Mouse (Mus musculus) embryonic stem cell, embryonic (primary cell): ENCODE data around the gene Pa2g4.

Source experiments
- CTCF ChIA-PET, 4 experiments: fragments of 300-600 bp in 2 of 4; fragments of 350-600 bp in 2 of 4; sonication (Branson Sonifier 250); formaldehyde crosslinking; loops; one replicate each; lab custom pipeline; 2022; ENCODE audit warnings: inconsistent platforms in 2 of 4; lab: Charles Lee
- POLR2A ChIA-PET, 4 experiments: fragments of 300-600 bp in 2 of 4; fragments of 350-600 bp in 2 of 4; sonication (Branson Sonifier 250); formaldehyde crosslinking; loops; one replicate each; lab custom pipeline; 2022; ENCODE audit warnings: antibody characterized with exemption in 4 of 4, inconsistent platforms in 1 of 4; lab: Charles Lee

The Pa2g4 gene

GRCm38 (mm10) chr10:128536266-128536940, 29.4 kb downstream of the Pa2g4 start:
- POLR2A ChIA-PET: interaction anchor here (0.5 to 4.8 kb wide), 15 partner anchors 10 to 369 kb away, joined by 3 to 52 read pairs (median 5); partner anchors contain the start of genes Zc3h10 (in 3 of the 4), Esyt1 (in 2 of the 4), Myl6 (in 2 of the 4) and Nabp2 (in 1 of the 4)
- CTCF ChIA-PET: interaction anchor here (0.6 to 4.3 kb wide), 18 partner anchors 10 to 521 kb away, joined by 3 to 27 read pairs (median 4); partner anchors contain the start of genes Esyt1 (in 4 of the 4), Nabp2 (in 1 of the 4), Pa2g4 (in 1 of the 4) and Rnf41 (in 1 of the 4)

DNA sequence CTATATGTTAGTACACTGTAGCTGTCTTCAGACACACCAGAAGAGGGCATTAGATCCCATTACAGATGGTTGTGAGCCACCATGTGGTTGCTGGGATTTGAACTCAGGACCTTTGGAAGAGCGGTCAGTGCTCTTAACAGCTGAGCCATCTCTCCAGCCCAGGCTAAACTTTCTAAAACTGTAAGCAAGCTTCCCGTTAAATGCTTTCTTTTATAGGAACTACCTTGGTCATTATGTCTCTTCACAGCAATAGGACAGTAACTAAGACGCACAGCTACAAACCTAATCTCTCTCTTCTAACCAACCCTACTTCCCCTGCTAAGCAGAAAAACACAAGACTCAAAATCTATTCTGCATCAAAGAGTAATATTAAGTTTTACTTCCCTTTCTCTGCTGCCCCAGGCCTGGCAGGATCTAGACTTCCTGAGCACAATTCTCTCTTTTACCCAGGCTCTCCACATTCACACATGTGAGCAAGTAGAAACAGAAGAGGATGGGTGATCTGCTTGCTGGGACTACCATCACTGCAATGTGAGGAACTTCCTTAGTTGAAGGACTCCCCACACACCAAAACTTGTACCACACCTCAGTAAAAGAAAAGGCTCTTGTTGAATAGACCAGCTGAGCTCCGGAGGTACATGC, 30.0 kb downstream of the Pa2g4 start:
- ChIA-PET POLR2A (interaction anchor here (0.7 to 4.8 kb wide), 27 partner anchors 10 to 233 kb away, joined by 3 to 52 read pairs (median 5); partner anchors contain the start of genes Esyt1 (in 4 of the 4), Zc3h10 (in 4 of the 4), Myl6 (in 3 of the 4) and Nabp2 (in 2 of the 4)), CTCF (interaction anchor here (0.6 to 4.3 kb wide), 19 partner anchors 10 to 520 kb away, joined by 3 to 27 read pairs (median 4); partner anchors contain the start of genes Esyt1 (in 4 of the 4), Zc3h10 (in 2 of the 4), Pa2g4 (in 1 of the 4) and Stat2 (in 1 of the 4))

DNA sequence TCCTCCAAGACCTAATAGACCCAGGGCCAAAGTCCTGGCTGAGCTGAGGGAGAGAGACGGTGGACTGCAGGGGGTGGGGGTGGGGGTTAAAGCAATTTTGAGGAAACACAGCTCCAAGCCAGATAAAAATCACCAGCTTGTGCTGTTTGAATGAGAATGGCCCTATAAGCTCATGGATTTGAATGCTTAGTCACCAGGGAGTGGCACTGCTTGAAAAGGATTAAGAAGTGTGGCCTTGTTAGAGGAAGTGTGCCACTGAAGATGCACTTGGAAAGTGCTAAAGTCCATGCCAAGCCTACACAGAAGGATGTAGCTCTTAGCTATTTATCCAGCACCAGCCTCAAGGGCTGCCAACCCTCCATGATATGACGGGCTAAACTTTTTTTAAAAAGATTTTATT, 30.6 kb downstream of the Pa2g4 start:
- ChIA-PET CTCF (interaction anchor here (0.6 to 4.3 kb wide), 17 partner anchors 9 to 251 kb away, joined by 3 to 27 read pairs (median 4); partner anchors contain the start of genes Esyt1 (in 3 of the 4), Zc3h10 (in 2 of the 4) and Pa2g4 (in 1 of the 4)), POLR2A (interaction anchor here (0.7 to 4.8 kb wide), 30 partner anchors 9 to 273 kb away, joined by 3 to 52 read pairs (median 4); partner anchors contain the start of genes Esyt1 (in 4 of the 4), Zc3h10 (in 4 of the 4), Myl6 (in 2 of the 4) and Nabp2 (in 2 of the 4))

GRCm38 (mm10) chr10:128526366-128527356, 39.1 kb downstream of the Pa2g4 start:
- ChIA-PET CTCF (interaction anchor here (0.6 to 3.1 kb wide), 40 partner anchors 8 to 279 kb away, joined by 3 to 27 read pairs (median 4); partner anchors contain the start of genes Myl6b (in 3 of the 4), Zc3h10 (in 3 of the 4), Myl6 (in 2 of the 4) and Nabp2 (in 2 of the 4)), POLR2A (interaction anchor here (0.6 to 7.0 kb wide), 125 partner anchors 8 to 1215 kb away, joined by 3 to 110 read pairs (median 5); partner anchors contain the start of genes Myl6 (in 3 of the 4), Myl6b (in 3 of the 4), Pa2g4 (in 3 of the 4) and Zc3h10 (in 3 of the 4))

- POLR2A ChIA-PET: interaction anchor here (0.6 to 7.0 kb wide), 146 partner anchors 8 to 1214 kb away, joined by 3 to 110 read pairs (median 5); partner anchors contain the start of genes Zc3h10 (in 4 of the 4), Cnpy2 (in 3 of the 4), Myl6 (in 3 of the 4) and Myl6b (in 3 of the 4)
- CTCF ChIA-PET: interaction anchor here (0.6 to 3.1 kb wide), 44 partner anchors 8 to 1013 kb away, joined by 3 to 27 read pairs (median 4); partner anchors contain the start of genes Myl6b (in 3 of the 4), Nabp2 (in 3 of the 4), Rnf41 (in 3 of the 4) and Zc3h10 (in 3 of the 4)
Observed at GRCm38 (mm10) chr10:128525671-128526308, 40.0 kb downstream of the Pa2g4 start, which contains the start of gene Esyt1. TSS of gene Esyt1 (minus strand) at chr10:128525871.

GRCm38 (mm10) chr10:128524732-128525662, 40.8 kb downstream of the Pa2g4 start:
- ChIA-PET POLR2A (interaction anchor here (0.5 to 7.0 kb wide), 131 partner anchors 8 to 1163 kb away, joined by 3 to 110 read pairs (median 5); partner anchors contain the start of genes Zc3h10 (in 4 of the 4), Cnpy2 (in 3 of the 4), Myl6 (in 3 of the 4) and Myl6b (in 3 of the 4)), CTCF (interaction anchor here (0.5 to 3.1 kb wide), 35 partner anchors 8 to 1012 kb away, joined by 3 to 27 read pairs (median 5); partner anchors contain the start of genes Myl6b (in 3 of the 4), Nabp2 (in 3 of the 4), Rnf41 (in 3 of the 4) and Zc3h10 (in 3 of the 4))

GRCm38 (mm10) chr10:128524111-128524731, 41.6 kb downstream of the Pa2g4 start:
- ChIA-PET CTCF (interaction anchor here (0.5 to 3.1 kb wide), 18 partner anchors 11 to 880 kb away, joined by 3 to 27 read pairs (median 4); partner anchors contain the start of genes Myl6 (in 1 of the 4), Myl6b (in 1 of the 4) and Zc3h10 (in 1 of the 4)), POLR2A (interaction anchor here (0.5 to 7.0 kb wide), 62 partner anchors 8 to 1162 kb away, joined by 3 to 110 read pairs (median 10); partner anchors contain the start of genes Myl6 (in 3 of the 4), Zc3h10 (in 3 of the 4), Myl6b (in 2 of the 4) and Nabp2 (in 2 of the 4))

DNA sequence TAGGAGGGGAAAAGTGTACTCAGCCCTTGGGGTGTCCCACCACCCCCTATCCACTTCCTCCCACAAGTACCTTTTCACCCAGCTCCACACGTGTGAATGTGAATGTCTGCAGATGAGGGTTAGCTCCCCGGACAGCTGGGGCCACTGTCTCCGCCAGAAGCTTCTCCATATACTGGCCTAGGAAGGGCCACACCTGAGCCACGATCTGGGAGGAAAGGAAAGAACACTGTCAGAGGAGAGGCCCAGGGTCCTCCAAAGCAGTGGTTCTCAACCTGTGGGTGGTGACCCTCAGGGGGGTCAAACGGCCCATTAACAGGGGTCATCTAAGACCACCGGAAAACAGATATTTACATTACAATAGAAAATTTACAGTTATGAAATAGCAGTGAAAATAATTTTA, 43.4 kb downstream of the Pa2g4 start:
- ChIA-PET POLR2A (interaction anchor here in 2 of 4 experiments (0.7 to 1.9 kb wide), 7 partner anchors 10 to 62 kb away, joined by 3 to 8 read pairs (median 3); partner anchors contain the start of genes Myl6b (in 2 of the 2), Myl6 (in 1 of the 2) and Pa2g4 (in 1 of the 2)), CTCF (interaction anchor here in 1 of 4 experiments (0.5 kb wide), 1 partner anchor 380 kb away, joined by 9 read pairs; no protein-coding TSS in a partner anchor)

DNA sequence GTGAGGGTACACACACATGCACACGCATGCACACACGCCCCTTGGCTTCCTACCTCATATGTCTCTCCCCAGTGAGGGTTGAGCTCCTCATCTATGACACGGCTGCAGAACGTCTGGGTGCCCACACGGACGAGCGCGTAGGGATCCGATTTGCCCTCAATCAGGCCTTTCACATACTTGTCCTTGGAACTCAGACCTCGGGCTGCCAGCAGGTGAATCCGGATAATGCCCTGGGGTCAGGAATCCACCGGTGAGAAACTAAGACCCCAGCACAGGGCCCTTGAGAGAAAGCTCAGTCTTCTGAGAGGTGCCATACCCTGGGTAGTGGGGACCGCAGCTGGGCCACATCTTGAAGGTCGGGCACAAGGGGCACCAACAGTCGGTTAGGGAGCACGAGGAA, 45.2 kb downstream of the Pa2g4 start:
- ChIA-PET CTCF (interaction anchor here in 1 of 4 experiments (0.6 kb wide), 1 partner anchor 146 kb away, joined by 3 read pairs; no protein-coding TSS in a partner anchor), POLR2A (interaction anchor here in 2 of 4 experiments (0.7 to 2.3 kb wide), 7 partner anchors 9 to 109 kb away, joined by 3 to 10 read pairs (median 3); partner anchors contain the start of genes Myl6b (in 1 of the 2), Nabp2 (in 1 of the 2), Pa2g4 (in 1 of the 2) and Rnf41 (in 1 of the 2))

DNA sequence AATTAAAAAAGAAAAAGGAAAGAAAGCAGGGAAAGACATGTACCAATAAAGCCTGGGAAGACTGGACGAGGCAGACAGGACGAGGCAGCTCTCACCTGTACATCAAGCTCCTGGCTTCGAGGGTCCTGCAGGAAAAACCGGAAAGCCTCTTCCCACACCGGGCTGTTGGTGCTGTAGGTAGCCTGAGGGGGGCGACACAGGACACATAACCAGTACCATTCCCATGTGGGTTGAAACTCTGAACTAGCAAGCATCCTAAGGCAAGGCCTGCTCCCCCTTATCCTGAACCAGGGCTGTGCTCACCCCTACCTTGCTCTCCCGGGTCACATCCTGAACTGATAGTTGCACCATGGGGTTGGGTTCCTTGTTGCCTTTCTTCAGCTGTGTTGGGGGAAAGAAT, 47.0 kb downstream of the Pa2g4 start:
- ChIA-PET POLR2A (interaction anchor here in 3 of 4 experiments (0.5 to 3.5 kb wide), 22 partner anchors 9 to 340 kb away, joined by 3 to 13 read pairs (median 4); partner anchors contain the start of genes Myl6b (in 2 of the 3), Zc3h10 (in 2 of the 3), Myl6 (in 1 of the 3) and Nabp2 (in 1 of the 3)), CTCF (interaction anchor here (0.5 to 1.6 kb wide), 32 partner anchors 9 to 487 kb away, joined by 3 to 13 read pairs (median 3); partner anchors contain the start of genes Myl6 (in 1 of the 4), Nabp2 (in 1 of the 4), Rnf41 (in 1 of the 4) and Suox (in 1 of the 4))

- CTCF ChIA-PET: interaction anchor here in 1 of 4 experiments (0.5 to 1.2 kb wide), 3 partner anchors 9 to 329 kb away, joined by 3 to 7 read pairs (median 3); partner anchors contain the start of gene Esyt1
- POLR2A ChIA-PET: interaction anchor here in 3 of 4 experiments (0.7 to 10.2 kb wide), 18 partner anchors 7 to 386 kb away, joined by 3 to 80 read pairs (median 4); partner anchors contain the start of genes Esyt1 (in 3 of the 3), Myl6 (in 2 of the 3), Zc3h10 (in 2 of the 3) and Myl6b (in 1 of the 3)
Observed at GRCm38 (mm10) chr10:128516677-128517076, 49.1 kb downstream of the Pa2g4 start.

GRCm38 (mm10) chr10:128516029-128516428, 49.8 kb downstream of the Pa2g4 start:
- ChIA-PET CTCF (interaction anchor here in 1 of 4 experiments (1.2 kb wide), 1 partner anchor 10 kb away, joined by 3 read pairs; the partner anchor contains the start of gene Esyt1), POLR2A (interaction anchor here in 3 of 4 experiments (0.7 to 10.2 kb wide), 11 partner anchors 9 to 71 kb away, joined by 3 to 80 read pairs (median 7); partner anchors contain the start of genes Esyt1 (in 2 of the 3), Myl6b (in 2 of the 3), Zc3h10 (in 2 of the 3) and Myl6 (in 1 of the 3))

DNA sequence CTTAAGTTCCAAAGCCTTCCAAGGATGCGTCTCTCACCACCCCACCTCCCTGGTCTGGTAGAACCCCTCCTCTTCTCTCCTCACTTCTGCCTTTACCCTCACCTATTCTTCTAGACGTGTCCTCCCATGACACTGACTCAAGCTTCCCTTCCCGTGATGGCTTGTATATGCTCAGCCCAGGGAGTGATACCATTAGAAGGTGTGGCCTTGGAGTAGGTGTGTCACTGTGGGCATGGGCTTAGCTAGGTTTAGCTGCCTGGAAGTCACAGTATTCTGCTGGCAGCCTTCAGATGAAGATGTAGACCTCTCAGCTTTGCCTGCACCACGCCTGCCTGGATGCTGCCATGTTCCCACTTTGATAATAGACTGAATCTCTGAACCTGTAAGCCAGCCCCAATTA, 50.7 kb downstream of the Pa2g4 start:
- ChIA-PET POLR2A (interaction anchor here in 3 of 4 experiments (0.6 to 10.2 kb wide), 9 partner anchors 10 to 42 kb away, joined by 3 to 80 read pairs (median 8); partner anchors contain the start of genes Esyt1 (in 2 of the 3), Myl6b (in 2 of the 3) and Zc3h10 (in 2 of the 3)), CTCF (interaction anchor here in 1 of 4 experiments (1.2 kb wide), 1 partner anchor 11 kb away, joined by 3 read pairs; the partner anchor contains the start of gene Esyt1)
